Mouse (Mus musculus) heart, postnatal 0 days (tissue): ENCODE measurements around the gene Lrmp. TPM values are rescaled to one million over a fixed set of nuclear protein-coding genes. Genes with fewer than 3 reads are reported as not detected.

ENCODE experiments used
- ATAC-seq: fragments of 200-750 bp; cut with Nextera tagmentation; 2 replicates; pipeline ENCODE4 v1.8.0; 2017; ENCODE audit warnings: low read depth, moderate number of reproducible peaks, moderate library complexity; ENCODE audit not compliant: insufficient read depth
- DNase-seq: peaks from one replicate; pipeline ENCODE4 v3.0.0-alpha.2; 2016; ENCODE audit warnings: low spot score
- H3K27ac ChIP-seq: fragments of 300-500 bp; sonication (generic); 2 replicates; pipeline ENCODE4 v1.5.1; 2014; ENCODE audit warnings: low read depth, mild to moderate bottlenecking
- H3K27me3 ChIP-seq: fragments of 300-500 bp; sonication (generic); 2 replicates; pipeline ENCODE4 v1.6.1; 2014; ENCODE audit warnings: low read length, mixed read lengths; ENCODE audit not compliant: control insufficient read depth, insufficient read depth
- H3K36me3 ChIP-seq: fragments of 300-500 bp; sonication (generic); replicated peaks from 2 replicates; pipeline ENCODE4 v1.6.1; 2014; ENCODE audit warnings: low read length, mixed read lengths; ENCODE audit not compliant: control insufficient read depth, insufficient read depth
- H3K4me1 ChIP-seq: fragments of 300-500 bp; sonication (generic); 2 replicates; pipeline ENCODE4 v1.6.1; 2014; ENCODE audit warnings: antibody characterized with exemption; ENCODE audit not compliant: control insufficient read depth, insufficient read depth
- H3K4me2 ChIP-seq: fragments of 300-500 bp; sonication (generic); 2 replicates; pipeline ENCODE4 v1.6.1; 2014; ENCODE audit warnings: low read depth, mild to moderate bottlenecking, low read length, moderate library complexity
- H3K4me3 ChIP-seq: fragments of 300-500 bp; sonication (generic); 2 replicates; pipeline ENCODE4 v1.5.1; 2014; ENCODE audit warnings: low read depth, low read length
- H3K9ac ChIP-seq: fragments of 300-500 bp; sonication (generic); replicated peaks from 2 replicates; pipeline ENCODE4 v1.6.1; 2014; ENCODE audit warnings: low read depth, low read length, mixed read lengths
- H3K9me3 ChIP-seq: fragments of 300-500 bp; sonication (generic); replicated peaks from 2 replicates; pipeline ENCODE4 v1.6.1; 2016; ENCODE audit warnings: low read length; ENCODE audit not compliant: control insufficient read depth
- CTCF ChIP-seq: IDR thresholded peaks from 2 replicates; pipeline ENCODE4 v1.5.1; 2016; ENCODE audit warnings: antibody characterized with exemption, control low read depth, low read depth
- EP300 ChIP-seq: IDR thresholded peaks from 2 replicates; pipeline ENCODE4 v1.6.1; 2016; ENCODE audit warnings: antibody characterized with exemption, low read depth
- WGBS: fragments of 180-500 bp; shearing (Covaris S2); extraction: QIAGEN DNeasy Blood & Tissue Kit; methylation state at CpG from one replicate; pipeline ENCODE4 v1.1.7; 2014; 5-methylcytosine and 5-hydroxymethylcytosine counted together
- polyA plus RNA-seq: library from polyadenylated mRNA; unstranded; fragments of >200 nt; fragmentation: Nextera tagmentation; extraction: Ambion mirVana; gene quantifications from 2 replicates; pipeline ENCODE4 v1.2.1, GENCODE M21; 2015
- total RNA-seq: library from RNA; depleted of rRNA; stranded (reverse); fragments of >200 nt; gene quantifications from 2 replicates; pipeline ENCODE4 v1.2.3, GENCODE M21; 2014; ENCODE audit warnings: low replicate concordance; rRNA removed

Gene Lrmp
- total RNA-seq (4.2 and 5.7 TPM in 2 replicates), polyA plus RNA-seq (0.98 and 1.2 TPM in 2 replicates)

DNA sequence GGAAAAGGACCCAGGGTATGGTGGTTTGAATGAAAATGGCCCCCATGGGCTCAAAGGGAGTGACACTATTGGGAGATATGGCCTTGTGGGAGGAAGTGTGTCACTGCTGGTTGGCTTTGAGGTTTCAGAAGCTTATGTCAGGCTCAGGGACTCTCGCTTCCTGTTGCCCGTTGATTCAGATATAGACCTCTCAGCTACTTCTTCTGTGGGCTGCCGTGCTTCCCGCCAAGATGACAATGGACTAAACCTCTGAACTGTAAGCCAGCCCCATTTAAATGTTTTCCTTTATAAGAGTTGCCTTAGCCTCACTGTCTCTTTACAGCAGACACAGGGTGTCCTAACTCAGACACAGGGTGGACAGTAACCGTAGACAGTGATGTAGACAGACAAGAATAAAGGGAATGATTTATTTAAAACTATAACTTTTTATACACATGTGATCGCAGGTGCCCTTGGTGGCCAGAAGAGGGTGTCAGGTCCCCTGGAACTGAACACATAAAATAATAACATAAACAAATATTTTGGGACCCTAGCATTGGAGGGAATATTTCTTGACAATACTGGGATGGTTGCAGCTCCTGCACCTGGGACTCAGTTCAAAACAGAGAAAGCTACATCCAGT is at the start of gene Lrmp:
Gene Lrmp, plus strand, starts transcription at position 178 of the 622 bp plus-strand sequence.
- H3K4me2 ChIP-seq = no peak within 1 kb of the TSS
- H3K9ac ChIP-seq = no peak within 1 kb of the TSS
- H3K4me3 ChIP-seq = no peak within 1 kb of the TSS
- peak within 1 kb of the TSS; percentile 25; the same call in 1 of the 2 replicates for H3K27ac ChIP-seq
- no peak for ATAC-seq
- no peaks in the 10 kb centered on the region for H3K27me3 ChIP-seq
- no peaks in the 10 kb centered on the region for H3K36me3 ChIP-seq
- WGBS = 77% methylated on average over 6 of the region's 6 CpGs
- H3K9me3 ChIP-seq = no peaks in the 10 kb centered on the region
- DNase-seq = no peak
- 0 out of 2 replicates have a peak, but pooled peaks have one; percentile 11 for TF ChIP-seq CTCF
- no peak for TF ChIP-seq EP300
- H3K4me1 ChIP-seq = peaks cover 12% of the 10 kb centered on the region

DNA sequence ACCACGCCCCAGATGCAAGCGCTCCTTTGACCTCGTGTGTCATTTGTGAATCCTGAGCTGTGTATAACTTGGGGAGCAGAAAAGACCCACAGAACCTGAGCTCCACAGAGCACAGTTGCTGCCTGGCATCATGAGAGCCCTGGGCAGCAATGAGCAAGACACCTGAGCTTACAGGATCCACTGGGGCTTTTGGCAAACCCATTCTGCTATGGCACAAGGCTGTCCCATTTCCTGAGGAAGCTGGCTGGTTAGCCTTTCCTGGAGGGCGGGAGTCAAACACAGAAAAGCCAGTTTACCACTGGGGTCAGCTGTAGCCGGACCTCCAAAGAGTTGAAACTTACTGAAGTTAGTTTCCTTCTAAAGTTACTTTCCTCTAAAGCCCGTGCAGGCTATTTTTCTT is 49.0 kb upstream of the Lrmp start:
- Histone ChIP-seq H3K27ac (no peak overlapping the region), H3K9me3 (no peaks in the 10 kb centered on the region), H3K27me3 (no peaks in the 10 kb centered on the region), H3K4me1 (no peaks in the 10 kb centered on the region), H3K4me2 (no peak overlapping the region), H3K9ac (no peak overlapping the region), H3K4me3 (no peak overlapping the region), H3K36me3 (no peaks in the 10 kb centered on the region)
- no peak for ATAC-seq
- DNase-seq = no peak
- 80% methylated on average over 6 of the region's 6 CpGs for WGBS
- TF ChIP-seq EP300 (no peak), CTCF (no peak)

DNA sequence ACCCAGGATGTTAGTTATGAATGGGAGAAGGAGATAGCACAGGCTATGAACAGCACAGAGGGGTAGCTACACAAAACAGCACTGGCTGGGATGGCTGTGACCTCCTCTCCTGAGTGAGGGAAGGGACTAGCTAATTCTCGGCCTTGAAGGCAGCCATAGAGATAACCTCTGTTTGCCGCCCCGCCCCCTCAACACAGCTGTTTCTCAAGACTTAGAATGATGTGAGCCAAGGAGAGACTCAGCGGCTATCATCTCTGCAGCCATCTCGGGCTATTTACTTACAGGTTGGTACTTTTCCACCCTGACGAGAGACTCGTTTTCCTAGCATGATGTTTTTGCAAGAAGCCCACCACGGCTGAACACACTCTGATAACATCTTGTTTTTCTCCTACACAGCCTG is 47.8 kb upstream of the Lrmp start:
- H3K4me1 ChIP-seq = no peaks in the 10 kb centered on the region
- no peaks in the 10 kb centered on the region for H3K36me3 ChIP-seq
- TF ChIP-seq CTCF (no peak), EP300 (no peak)
- no peak overlapping the region for H3K9ac ChIP-seq
- no peaks in the 10 kb centered on the region for H3K9me3 ChIP-seq
- no peak overlapping the region for H3K4me3 ChIP-seq
- ATAC-seq = no peak
- DNase-seq = no peak
- H3K27ac ChIP-seq = no peak overlapping the region
- WGBS = 62% methylated on average over 8 of the region's 8 CpGs
- no peak overlapping the region for H3K4me2 ChIP-seq
- no peaks in the 10 kb centered on the region for H3K27me3 ChIP-seq

DNA sequence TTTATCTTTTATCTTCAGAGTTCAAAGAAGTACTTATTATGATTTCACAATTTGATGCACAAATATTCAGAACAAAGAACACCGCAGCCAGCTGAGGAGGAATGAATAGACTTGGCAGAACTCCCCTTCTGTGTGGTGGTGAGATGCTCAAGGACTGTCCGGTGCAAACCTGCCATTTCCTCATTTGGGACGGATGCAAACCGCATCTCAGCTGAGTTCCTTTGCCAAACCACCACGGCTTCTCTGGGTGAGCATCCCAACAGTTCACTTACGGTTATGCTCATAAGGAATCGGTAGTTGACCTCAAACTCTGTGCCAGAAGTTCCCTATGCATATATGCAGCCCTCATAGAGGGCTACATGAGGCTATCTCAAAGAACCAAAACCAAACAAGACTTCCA is 46.1 kb upstream of the Lrmp start:
- H3K27me3 ChIP-seq = peaks cover 12% of the 10 kb centered on the region
- no peaks in the 10 kb centered on the region for H3K36me3 ChIP-seq
- no peak overlapping the region for H3K9ac ChIP-seq
- 90% methylated on average over 7 of the region's 7 CpGs for WGBS
- TF ChIP-seq CTCF (no peak), EP300 (no peak)
- H3K4me1 ChIP-seq = no peaks in the 10 kb centered on the region
- ATAC-seq (no peak), DNase-seq (no peak)
- no peaks in the 10 kb centered on the region for H3K9me3 ChIP-seq
- no peak overlapping the region for H3K4me3 ChIP-seq
- no peak overlapping the region for H3K4me2 ChIP-seq
- H3K27ac ChIP-seq = no peak overlapping the region

DNA sequence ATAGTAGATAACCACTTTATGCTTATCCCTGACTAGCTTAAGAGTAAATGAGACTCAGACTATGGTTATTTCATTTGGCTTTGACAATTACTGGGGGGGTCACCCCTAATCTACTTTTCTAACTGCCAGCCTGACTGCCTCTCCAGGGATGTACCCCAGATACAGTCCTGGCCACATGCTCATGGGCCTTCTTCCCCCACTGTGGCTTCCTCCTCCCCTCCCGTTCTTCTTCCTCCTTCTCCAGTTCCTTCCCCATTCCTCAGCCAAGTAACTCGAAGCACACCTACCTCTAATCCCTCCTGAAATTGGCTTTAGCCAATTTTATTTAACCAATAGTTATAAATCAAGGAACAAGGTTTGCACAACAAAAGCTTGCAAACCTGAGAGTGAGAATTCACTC is 45.5 kb upstream of the Lrmp start:
- Histone ChIP-seq H3K27me3 (peaks cover 16% of the 10 kb centered on the region), H3K9me3 (no peaks in the 10 kb centered on the region), H3K4me1 (no peaks in the 10 kb centered on the region), H3K9ac (no peak overlapping the region), H3K36me3 (no peaks in the 10 kb centered on the region), H3K4me2 (no peak overlapping the region), H3K27ac (no peak overlapping the region), H3K4me3 (no peak overlapping the region)
- ATAC-seq (no peak), DNase-seq (no peak)
- TF ChIP-seq CTCF = no peak
- TF ChIP-seq EP300 = no peak
- WGBS = 72% methylated on average over 2 of the region's 2 CpGs

DNA sequence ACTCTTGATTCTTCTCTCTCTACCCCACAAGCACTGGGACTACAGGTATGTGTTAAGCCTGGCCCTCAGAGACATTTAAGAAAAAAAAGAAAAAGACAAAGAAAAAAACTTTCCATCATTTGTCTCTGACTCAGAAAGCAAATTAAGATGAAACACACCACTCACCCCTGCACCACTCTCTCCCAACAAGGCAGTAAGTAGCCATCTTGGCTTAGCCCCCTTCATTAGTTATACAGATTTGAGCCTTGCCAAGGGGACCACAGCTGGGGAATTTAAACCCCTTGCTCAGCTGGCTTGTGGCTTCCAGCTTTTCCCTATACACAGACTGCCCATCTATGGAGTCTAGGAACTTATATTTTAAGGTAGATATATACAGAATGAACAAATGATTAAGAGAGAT is 41.0 kb upstream of the Lrmp start:
- H3K27ac ChIP-seq = no peak overlapping the region
- peaks cover 39% of the 10 kb centered on the region for H3K27me3 ChIP-seq
- TF ChIP-seq EP300 = no peak
- TF ChIP-seq CTCF = no peak
- H3K36me3 ChIP-seq = no peaks in the 10 kb centered on the region
- H3K4me3 ChIP-seq = no peak overlapping the region
- no peaks in the 10 kb centered on the region for H3K9me3 ChIP-seq
- ATAC-seq = no peak
- no peak for DNase-seq
- H3K4me1 ChIP-seq = peaks cover 9% of the 10 kb centered on the region; the same call in 1 of the 2 replicates
- H3K4me2 ChIP-seq = no peak overlapping the region
- no peak overlapping the region for H3K9ac ChIP-seq
